Mouse (Mus musculus) stomach, postnatal 0 days (tissue): ENCODE data around the gene Unc5c. TPM values are rescaled to one million over a fixed set of nuclear protein-coding genes. Genes with fewer than 3 reads are reported as not detected.

ENCODE experiments used
- ATAC-seq: fragments of 200-750 bp; cut with Nextera tagmentation; 2 replicates; pipeline ENCODE4 v1.8.0; 2017; ENCODE audit not compliant: low FRiP score, low TSS enrichment
- DNase-seq: peaks from one replicate; pipeline ENCODE4 v3.0.0-alpha.2; 2016; ENCODE audit warnings: low spot score
- H3K27ac ChIP-seq: fragments of 300-500 bp; sonication (generic); replicated peaks from 2 replicates; pipeline ENCODE4 v1.5.1; 2014; ENCODE audit warnings: mild to moderate bottlenecking, control low read depth
- H3K27me3 ChIP-seq: fragments of 300-500 bp; sonication (generic); 2 replicates; pipeline ENCODE4 v1.6.1; 2014; ENCODE audit warnings: low read length; ENCODE audit not compliant: control insufficient read depth, insufficient read depth
- H3K36me3 ChIP-seq: fragments of 300-500 bp; sonication (generic); 2 replicates; pipeline ENCODE4 v1.6.1; 2014; ENCODE audit warnings: low read length, mixed read lengths; ENCODE audit not compliant: control insufficient read depth, insufficient read depth
- H3K4me1 ChIP-seq: fragments of 300-500 bp; sonication (generic); replicated peaks from 2 replicates; pipeline ENCODE4 v1.6.1; 2014; ENCODE audit warnings: antibody characterized with exemption; ENCODE audit not compliant: control insufficient read depth, insufficient read depth
- H3K4me2 ChIP-seq: fragments of 300-500 bp; sonication (generic); replicated peaks from 2 replicates; pipeline ENCODE4 v1.6.1; 2014; ENCODE audit warnings: low read depth, mild to moderate bottlenecking, control low read depth, moderate library complexity
- H3K4me3 ChIP-seq: fragments of 300-500 bp; sonication (generic); 2 replicates; pipeline ENCODE4 v1.5.1; 2014; ENCODE audit warnings: low read depth, low read length, control low read depth
- H3K9ac ChIP-seq: fragments of 300-500 bp; sonication (generic); 2 replicates; pipeline ENCODE4 v1.6.1; 2014; ENCODE audit warnings: mild to moderate bottlenecking, low read length, control low read depth, mixed read lengths
- H3K9me3 ChIP-seq: fragments of 300-500 bp; sonication (generic); 2 replicates; pipeline ENCODE4 v1.6.1; 2016; ENCODE audit warnings: low read length; ENCODE audit not compliant: control insufficient read depth
- CTCF ChIP-seq: IDR thresholded peaks from 2 replicates; pipeline ENCODE4 v1.5.1; 2016; ENCODE audit warnings: antibody characterized with exemption, low read depth, mild to moderate bottlenecking, moderate library complexity
- EP300 ChIP-seq: optimal IDR thresholded peaks from 2 replicates; pipeline ENCODE3; 2016; ENCODE audit warnings: antibody characterized with exemption
- WGBS: fragments of 180-500 bp; shearing (Covaris S2); extraction: QIAGEN DNeasy Blood & Tissue Kit; methylation state at CpG from one replicate; pipeline ENCODE4 v1.1.7; 2014; 5-methylcytosine and 5-hydroxymethylcytosine counted together
- polyA plus RNA-seq: library from polyadenylated mRNA; unstranded; fragments of >200 nt; fragmentation: Nextera tagmentation; extraction: Ambion mirVana; gene quantifications from 2 replicates; pipeline ENCODE4 v1.2.1, GENCODE M21; 2015

The Unc5c gene
- polyA plus RNA-seq, 1 experiment from 2014 or later = 2.0 TPM

DNA sequence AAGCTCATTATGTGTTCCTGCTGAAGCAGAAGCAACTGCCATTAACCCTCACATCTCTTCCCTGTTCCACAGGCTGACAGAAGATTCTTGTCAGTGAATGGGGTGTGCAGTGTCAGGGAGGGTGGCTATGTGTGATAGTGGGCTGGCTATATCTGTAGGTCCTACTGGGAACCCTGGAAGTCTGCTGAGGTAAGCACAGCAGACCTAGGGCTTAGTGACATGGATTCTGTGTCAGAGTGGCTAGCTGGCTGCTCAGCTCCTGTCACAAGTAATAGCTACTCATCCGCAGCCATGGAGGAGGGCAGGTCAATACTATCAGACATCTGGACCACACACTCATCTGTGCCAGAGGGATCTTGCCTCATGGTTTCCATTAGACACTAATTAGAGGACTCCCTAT lies 349.8 kb downstream of the Unc5c start:
- no peak overlapping the region for H3K9ac ChIP-seq
- H3K27ac ChIP-seq = no peak overlapping the region
- H3K36me3 ChIP-seq = no peaks in the 10 kb centered on the region
- H3K4me3 ChIP-seq = no peak overlapping the region
- no peak overlapping the region for H3K4me2 ChIP-seq
- no peaks in the 10 kb centered on the region for H3K27me3 ChIP-seq
- TF ChIP-seq CTCF = no peak
- no peak for TF ChIP-seq EP300
- no peak for DNase-seq
- no peaks in the 10 kb centered on the region for H3K9me3 ChIP-seq
- ATAC-seq = no peak
- WGBS = 90% methylated on average over 1 of the region's 1 CpGs
- H3K4me1 ChIP-seq = no peaks in the 10 kb centered on the region

DNA sequence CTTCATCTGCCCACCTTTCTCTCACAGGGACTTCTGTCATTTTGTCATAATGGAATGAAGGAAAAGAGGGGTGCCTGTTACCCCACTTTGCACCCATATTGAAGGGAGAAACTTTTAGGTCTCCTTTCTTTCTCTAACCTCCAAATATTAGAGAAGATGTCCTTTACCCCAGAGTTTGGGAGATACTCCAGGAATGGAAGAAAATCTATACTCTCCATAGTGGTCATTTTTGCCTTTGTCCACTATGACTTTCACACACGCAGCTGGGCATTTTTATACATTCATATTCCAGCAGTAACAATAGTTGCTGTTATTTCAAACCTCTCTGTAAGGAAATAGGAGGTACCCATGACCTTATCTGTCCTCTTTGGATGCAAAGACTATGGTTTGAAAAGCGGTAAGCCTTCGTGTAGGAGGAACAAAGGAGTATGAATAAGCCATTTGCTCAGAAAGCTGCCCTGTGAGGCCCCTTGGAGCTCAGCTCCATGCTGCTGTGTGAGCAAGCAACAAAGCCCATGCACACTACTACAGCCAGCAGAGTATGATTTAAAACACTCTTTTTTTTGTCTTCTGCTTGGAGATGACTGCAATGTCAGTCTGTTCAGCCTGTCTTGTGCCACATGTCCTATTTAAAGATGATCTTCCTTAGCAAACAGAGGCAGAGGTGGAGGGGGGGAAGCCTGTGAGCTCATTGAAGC lies 353.7 kb downstream of the Unc5c start:
- Histone ChIP-seq H3K27me3 (no peaks in the 10 kb centered on the region), H3K4me1 (no peaks in the 10 kb centered on the region), H3K27ac (no peak overlapping the region), H3K9me3 (no peaks in the 10 kb centered on the region), H3K4me2 (no peak overlapping the region), H3K4me3 (no peak overlapping the region), H3K36me3 (no peaks in the 10 kb centered on the region), H3K9ac (no peak overlapping the region)
- no peak for DNase-seq
- TF ChIP-seq EP300 = no peak
- TF ChIP-seq CTCF = no peak
- WGBS = 44% methylated on average over 3 of the region's 3 CpGs
- no peak for ATAC-seq

DNA sequence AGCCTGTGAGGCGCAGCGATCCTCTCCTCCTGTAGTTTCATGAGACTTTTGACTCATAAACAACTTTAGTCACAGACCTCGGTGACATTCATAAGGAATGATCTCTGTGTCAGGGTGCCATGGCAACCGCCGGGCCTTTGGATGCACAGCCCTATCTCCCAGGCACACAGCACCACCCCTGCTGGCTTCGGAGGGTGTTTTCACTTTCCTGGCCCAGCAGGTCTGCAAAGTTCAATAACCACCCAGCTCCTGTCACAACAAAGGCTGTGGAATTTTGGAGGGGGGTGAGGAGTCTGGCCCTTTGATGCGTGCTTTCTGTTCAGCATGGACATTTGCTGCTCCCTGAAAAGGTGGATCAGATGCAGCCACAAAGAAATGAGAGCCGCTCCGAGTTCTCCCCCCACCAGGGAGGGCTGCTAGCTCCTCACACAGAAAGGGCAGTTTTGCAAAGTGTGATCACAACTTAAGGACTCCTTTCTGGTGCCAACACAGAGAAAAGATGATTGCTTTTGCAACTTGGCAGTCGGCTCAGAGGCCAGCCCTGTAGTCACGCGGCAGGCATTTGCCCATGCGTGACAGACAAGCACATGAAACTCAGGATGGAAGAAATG lies 354.4 kb downstream of the Unc5c start:
- no peaks in the 10 kb centered on the region for H3K36me3 ChIP-seq
- WGBS = 36% methylated on average over 13 of the region's 13 CpGs
- H3K27me3 ChIP-seq = no peaks in the 10 kb centered on the region
- H3K4me3 ChIP-seq = no peak overlapping the region
- H3K4me2 ChIP-seq = no peak overlapping the region
- ATAC-seq (no peak), DNase-seq (no peak)
- H3K27ac ChIP-seq = no peak overlapping the region
- H3K9ac ChIP-seq = no peak overlapping the region
- TF ChIP-seq CTCF = no peak
- no peak for TF ChIP-seq EP300
- no peaks in the 10 kb centered on the region for H3K4me1 ChIP-seq
- H3K9me3 ChIP-seq = no peaks in the 10 kb centered on the region

DNA sequence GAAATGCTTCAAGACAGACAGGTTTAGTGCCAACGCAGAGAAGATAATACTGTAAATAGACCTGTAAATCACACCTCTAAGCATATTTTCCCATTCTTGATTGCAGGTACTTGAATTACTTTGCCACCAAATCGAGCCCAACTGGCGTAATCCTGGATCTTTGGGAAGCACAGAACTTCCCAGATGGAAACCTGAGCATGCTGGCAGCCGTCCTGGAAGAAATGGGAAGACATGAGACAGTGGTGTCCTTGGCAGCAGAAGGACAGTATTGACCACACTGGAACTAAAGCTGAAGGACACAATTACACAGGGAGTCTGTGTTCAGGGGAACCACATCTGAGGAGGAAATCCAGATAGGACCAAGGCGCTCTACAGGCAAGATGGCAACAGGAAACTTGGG lies 363.3 kb downstream of the Unc5c start:
- DNase-seq = no peak
- Histone ChIP-seq H3K4me2 (no peak overlapping the region), H3K9ac (no peak overlapping the region), H3K4me1 (no peaks in the 10 kb centered on the region), H3K36me3 (no peaks in the 10 kb centered on the region), H3K27me3 (no peaks in the 10 kb centered on the region), H3K9me3 (no peaks in the 10 kb centered on the region), H3K4me3 (no peak overlapping the region), H3K27ac (no peak overlapping the region)
- ATAC-seq = no peak
- 81% methylated on average over 5 of the region's 5 CpGs for WGBS
- no peak for TF ChIP-seq EP300

DNA sequence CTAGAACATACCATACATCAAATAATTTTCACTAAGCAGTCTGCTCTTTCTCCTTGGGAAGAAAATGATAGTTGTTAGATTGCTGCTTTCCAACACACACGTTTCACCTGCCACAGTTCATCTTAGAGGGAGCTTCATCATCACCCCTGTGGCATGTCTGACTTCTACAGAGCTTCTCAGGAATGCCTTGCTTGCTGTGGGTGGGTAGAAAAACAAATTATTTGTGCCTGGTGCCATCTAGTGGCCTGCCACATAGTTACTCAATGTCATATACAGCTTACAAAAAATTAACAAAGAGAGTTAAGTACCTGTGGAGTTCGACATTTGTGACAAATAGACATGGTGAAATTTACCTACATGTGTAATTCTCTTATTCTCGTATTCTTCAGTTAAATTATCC lies 366.1 kb downstream of the Unc5c start:
- no peak overlapping the region for H3K27ac ChIP-seq
- H3K27me3 ChIP-seq = no peaks in the 10 kb centered on the region
- 17% methylated on average over 3 of the region's 3 CpGs for WGBS
- no peaks in the 10 kb centered on the region for H3K36me3 ChIP-seq
- no peak overlapping the region for H3K9ac ChIP-seq
- no peak overlapping the region for H3K4me3 ChIP-seq
- no peak for TF ChIP-seq EP300
- TF ChIP-seq CTCF = peak; percentile 81
- DNase-seq (peak; percentile 51), ATAC-seq (no peak)
- H3K4me1 ChIP-seq = no peaks in the 10 kb centered on the region
- no peak overlapping the region for H3K4me2 ChIP-seq
- no peaks in the 10 kb centered on the region for H3K9me3 ChIP-seq

DNA sequence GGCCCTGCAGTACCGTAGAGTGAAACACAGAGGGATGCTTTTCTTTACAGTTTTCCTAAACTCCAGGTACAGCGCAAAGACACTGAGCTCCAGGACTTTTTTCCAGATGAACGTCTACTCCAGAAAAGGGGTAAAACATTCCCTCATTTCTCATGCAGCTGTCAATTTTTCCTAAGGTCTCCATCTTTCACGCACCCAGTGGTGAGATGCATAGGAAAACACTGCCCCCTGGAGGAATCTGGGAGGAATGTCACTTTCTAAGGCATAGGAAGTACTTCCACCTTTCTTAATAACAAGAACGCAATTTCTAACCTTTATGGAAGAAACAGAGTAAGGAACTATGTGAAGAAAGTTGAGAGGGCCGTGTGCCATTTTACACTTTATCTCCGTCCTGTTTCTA lies 373.8 kb downstream of the Unc5c start:
- no peaks in the 10 kb centered on the region for H3K9me3 ChIP-seq
- DNase-seq (no peak), ATAC-seq (no peak)
- TF ChIP-seq EP300 (no peak), CTCF (peak; percentile 83)
- H3K27ac ChIP-seq = no peak overlapping the region
- H3K36me3 ChIP-seq = no peaks in the 10 kb centered on the region
- no peaks in the 10 kb centered on the region for H3K27me3 ChIP-seq
- H3K4me2 ChIP-seq = no peak overlapping the region
- H3K9ac ChIP-seq = no peak overlapping the region
- no peak overlapping the region for H3K4me3 ChIP-seq
- 51% methylated on average over 7 of the region's 7 CpGs for WGBS
- no peaks in the 10 kb centered on the region for H3K4me1 ChIP-seq
